Mouse (Mus musculus) midbrain, postnatal 0 days (tissue): ENCODE data around the gene Tnfsf8. TPM values are rescaled to one million over a fixed set of nuclear protein-coding genes. Genes with fewer than 3 reads are reported as not detected.
A peak's percentile ranks its signal among the peaks of the same experiment; 100 is the strongest.

ENCODE experiments used
- ATAC-seq: fragments of 200-750 bp; cut with Nextera tagmentation; 2 replicates; pipeline ENCODE4 v1.8.0; 2017; ENCODE audit warnings: moderate number of reproducible peaks, mild to moderate bottlenecking, moderate TSS enrichment, moderate library complexity; ENCODE audit not compliant: low FRiP score
- DNase-seq: peaks from one replicate; pipeline ENCODE4 v3.0.0-alpha.2; 2015; ENCODE audit warnings: low spot score
- H3K27ac ChIP-seq: fragments of 300-500 bp; sonication (generic); 2 replicates; pipeline ENCODE4 v1.5.1; 2014; ENCODE audit warnings: low read depth, mild to moderate bottlenecking, low read length, mixed read lengths
- H3K27me3 ChIP-seq: fragments of 300-500 bp; sonication (generic); 2 replicates; pipeline ENCODE4 v1.6.1; 2014; ENCODE audit warnings: low read length, control low read depth, mixed read lengths; ENCODE audit not compliant: insufficient read depth
- H3K36me3 ChIP-seq: fragments of 300-500 bp; sonication (generic); 2 replicates; pipeline ENCODE4 v1.6.1; 2014; ENCODE audit warnings: low read length, control low read depth, mixed read lengths; ENCODE audit not compliant: insufficient read depth
- H3K4me1 ChIP-seq: fragments of 300-500 bp; sonication (generic); 2 replicates; pipeline ENCODE4 v1.6.1; 2014; ENCODE audit warnings: mild to moderate bottlenecking, control low read depth, antibody characterized with exemption, low read length, mixed read lengths; ENCODE audit not compliant: insufficient read depth
- H3K4me2 ChIP-seq: fragments of 300-500 bp; sonication (generic); 2 replicates; pipeline ENCODE4 v1.6.1; 2014; ENCODE audit warnings: low read depth, mild to moderate bottlenecking, low read length, mixed read lengths; ENCODE audit not compliant: poor library complexity, severe bottlenecking
- H3K4me3 ChIP-seq: fragments of 300-500 bp; sonication (generic); 2 replicates; pipeline ENCODE4 v1.5.1; 2014; ENCODE audit warnings: low read depth, mild to moderate bottlenecking, low read length, moderate library complexity
- H3K9ac ChIP-seq: fragments of 300-500 bp; sonication (generic); replicated peaks from 2 replicates; pipeline ENCODE4 v1.6.1; 2014; ENCODE audit warnings: mild to moderate bottlenecking, low read length, moderate library complexity, mixed read lengths; ENCODE audit not compliant: poor library complexity, severe bottlenecking
- H3K9me3 ChIP-seq: fragments of 300-500 bp; sonication (generic); 2 replicates; pipeline ENCODE4 v1.6.1; 2016; ENCODE audit warnings: low read length, control low read depth
- CTCF ChIP-seq: IDR thresholded peaks from 2 replicates; pipeline ENCODE4 v1.5.1; 2016; ENCODE audit warnings: antibody characterized with exemption, mild to moderate bottlenecking
- WGBS: fragments of 180-500 bp; shearing (Covaris S2); extraction: QIAGEN DNeasy Blood & Tissue Kit; methylation state at CpG from one replicate; pipeline ENCODE4 v1.1.7; 2014; 5-methylcytosine and 5-hydroxymethylcytosine counted together
- polyA plus RNA-seq: library from polyadenylated mRNA; unstranded; fragments of >200 nt; fragmentation: Nextera tagmentation; extraction: Ambion mirVana; gene quantifications from 2 replicates; pipeline ENCODE4 v1.2.1, GENCODE M21; 2015
- total RNA-seq: library from RNA; depleted of rRNA; stranded (reverse); fragments of >200 nt; gene quantifications from 2 replicates; pipeline ENCODE4 v1.2.3, GENCODE M21; 2014; rRNA removed

Tnfsf8 gene
- total and polyA plus RNA-seq, 2 experiments from 2014 or later, result not detected

DNA sequence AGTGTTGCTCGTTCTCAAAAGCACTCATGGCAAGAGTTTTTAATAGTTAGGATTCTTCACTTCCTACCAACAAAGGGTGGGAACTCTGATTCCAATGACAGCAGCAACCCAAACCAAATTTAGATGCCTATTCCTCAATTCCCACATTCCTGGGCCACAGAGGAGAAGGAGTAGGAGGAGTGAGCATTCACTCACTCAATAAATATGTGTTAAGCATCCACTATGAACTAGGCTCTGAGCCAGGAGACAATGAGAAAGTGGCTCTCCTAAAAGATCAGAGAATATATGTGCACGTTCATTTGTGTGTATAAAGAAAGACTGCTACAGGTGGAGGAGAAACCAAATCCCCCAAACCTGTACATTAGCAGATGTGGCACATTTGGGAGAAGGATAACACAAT is 75.7 kb downstream of the Tnfsf8 start:
- Histone ChIP-seq H3K9ac (no peak overlapping the region), H3K27ac (no peak overlapping the region), H3K4me1 (no peaks in the 10 kb centered on the region), H3K9me3 (no peaks in the 10 kb centered on the region), H3K27me3 (no peaks in the 10 kb centered on the region), H3K4me3 (no peak overlapping the region), H3K36me3 (no peaks in the 10 kb centered on the region), H3K4me2 (no peak overlapping the region)
- ATAC-seq, result no peak
- TF ChIP-seq CTCF, result no peak
- 80% methylated on average over 2 of the region's 2 CpGs for WGBS
- DNase-seq, result no peak

GRCm38 (mm10) chr4:63783826-63784225 is 77.3 kb downstream of the Tnfsf8 start:
- TF ChIP-seq CTCF, result no peak

GRCm38 (mm10) chr4:63782970-63783613 is 78.1 kb downstream of the Tnfsf8 start:
- no peaks in the 10 kb centered on the region for H3K4me1 ChIP-seq
- H3K36me3 ChIP-seq, result no peaks in the 10 kb centered on the region
- no peak overlapping the region for H3K4me3 ChIP-seq
- peak; percentile 34; the same call in 1 of the 2 replicates for ATAC-seq
- no peak overlapping the region for H3K4me2 ChIP-seq
- no peaks in the 10 kb centered on the region for H3K27me3 ChIP-seq
- no peak overlapping the region for H3K27ac ChIP-seq
- no peak overlapping the region for H3K9ac ChIP-seq
- 72% methylated on average over 7 of the region's 7 CpGs for WGBS
- no peaks in the 10 kb centered on the region for H3K9me3 ChIP-seq
- DNase-seq, result peak; percentile 43
- peak; percentile 64 for TF ChIP-seq CTCF

More at GRCm38 (mm10) chr4:63783826-63784225, 77.3 kb downstream of the Tnfsf8 start:
- Histone ChIP-seq H3K4me2 (no peak overlapping the region), H3K4me3 (no peak overlapping the region), H3K4me1 (no peaks in the 10 kb centered on the region), H3K36me3 (no peaks in the 10 kb centered on the region), H3K27me3 (no peaks in the 10 kb centered on the region), H3K27ac (no peak overlapping the region), H3K9ac (no peak overlapping the region), H3K9me3 (no peaks in the 10 kb centered on the region)
- no peak for DNase-seq
- 81% methylated on average over 5 of the region's 5 CpGs for WGBS
- no peak for ATAC-seq

Other genes starting within 250 kb of the Tnfsf8 start
- gene Tex48, start 238.9 kb downstream of the Tnfsf8 start, total RNA-seq, result not detected in 2 replicates
- not detected in 2 replicates for gene Tex48, start 238.9 kb downstream of the Tnfsf8 start, polyA plus RNA-seq
- gene Gm11214, start 198.0 kb downstream of the Tnfsf8 start, total RNA-seq, result not detected in 2 replicates
- not detected in 2 replicates for gene Gm11214, start 198.0 kb downstream of the Tnfsf8 start, polyA plus RNA-seq
- gene Tnfsf15, start 116.2 kb downstream of the Tnfsf8 start, total RNA-seq, result not detected in 2 replicates
- not detected in 2 replicates for gene Tnfsf15, start 116.2 kb downstream of the Tnfsf8 start, polyA plus RNA-seq
- gene Tnc, start 185.7 kb upstream of the Tnfsf8 start, total RNA-seq, result 163 and 167 TPM in 2 replicates
- 38.2 and 41.2 TPM in 2 replicates for gene Tnc, start 185.7 kb upstream of the Tnfsf8 start, polyA plus RNA-seq